ENCODE assay signal across 15 mouse cellular contexts in the genomic region with DNA sequence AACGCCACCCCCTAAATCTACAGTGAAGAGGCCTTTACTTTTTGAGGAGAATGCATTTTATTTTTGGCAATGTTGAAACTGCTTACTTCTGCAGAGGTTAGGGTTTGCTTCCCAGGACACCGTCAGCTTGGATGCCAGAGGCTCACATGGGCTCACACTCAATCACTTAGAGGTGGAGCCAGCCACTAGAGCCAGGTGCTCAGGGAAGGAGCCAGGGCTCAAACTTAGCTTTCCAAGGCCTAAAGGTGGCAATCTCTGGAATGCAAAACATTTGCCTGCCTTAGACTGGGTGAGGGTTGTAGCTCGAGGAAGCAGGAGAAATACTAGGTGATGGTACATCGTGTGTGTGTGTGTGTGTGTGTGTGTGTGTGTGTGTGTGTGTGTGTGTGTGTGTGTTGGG.
"Had no signal": no experiment of that assay in that cellular context is flagged by ENCODE, and none has a peak within 500 bp of the region (broad histone marks: within the 10 kb centered on the region; RNA-seq: fewer than 3 reads in every experiment).

No protein-coding gene starts in this region.

- H3K27ac ChIP-seq: limb, embryonic 15.5 days; liver, embryonic 12.5 days; liver, embryonic 14.5 days; macrophage; midbrain, embryonic 13.5 days; midbrain, embryonic 15.5 days; neural tube, embryonic 12.5 days; stomach, embryonic 15.5 days; stomach, postnatal 0 days had no signal

- H3K27me3 ChIP-seq: limb, embryonic 15.5 days; liver, embryonic 12.5 days; midbrain, embryonic 13.5 days; midbrain, embryonic 15.5 days; neural tube, embryonic 12.5 days; stomach, embryonic 15.5 days had no signal

- ATAC-seq: liver, embryonic 12.5 days; midbrain, embryonic 13.5 days; midbrain, embryonic 15.5 days had no signal

- H3K4me2 ChIP-seq: limb, embryonic 15.5 days; liver, embryonic 12.5 days; midbrain, embryonic 11.5 days; midbrain, embryonic 13.5 days; midbrain, embryonic 15.5 days; neural tube, embryonic 12.5 days; stomach, embryonic 15.5 days had no signal

- H3K4me1 ChIP-seq: liver, embryonic 12.5 days; midbrain, embryonic 13.5 days; neural tube, embryonic 12.5 days; stomach, embryonic 15.5 days had no signal

- H3K4me3 ChIP-seq: limb, embryonic 15.5 days; liver, embryonic 12.5 days; megakaryocyte, embryonic 14.5 days; midbrain, embryonic 13.5 days; midbrain, embryonic 15.5 days; neural tube, embryonic 12.5 days; stomach, embryonic 15.5 days had no signal

- H3K36me3 ChIP-seq: limb, embryonic 15.5 days; liver, embryonic 12.5 days; midbrain, embryonic 13.5 days; midbrain, embryonic 15.5 days; neural tube, embryonic 12.5 days; stomach, embryonic 15.5 days had no signal

- DNase-seq: right cerebral cortex, postnatal 14 days; thymus, adult 2 months; thymus, postnatal 25 days; thymus, postnatal 4 days had no signal

- H3K9ac ChIP-seq: limb, embryonic 15.5 days; liver, embryonic 12.5 days; liver, embryonic 14.5 days; midbrain, embryonic 13.5 days; midbrain, embryonic 15.5 days; neural tube, embryonic 12.5 days; stomach, embryonic 15.5 days had no signal

- H3K9me3 ChIP-seq: limb, embryonic 15.5 days; liver, embryonic 12.5 days; megakaryocyte, embryonic 14.5 days; midbrain, embryonic 13.5 days; midbrain, embryonic 15.5 days; neural tube, embryonic 12.5 days; stomach, embryonic 15.5 days had no signal
